Mouse (Mus musculus) T-helper 17 cell (primary cell): ENCODE measurements at regions not wholly inside any gene's neighbourhood (a gene's known extent, or its start where the extent isn't known, plus 50 kb on each side); places are given as distances from the start of the nearest gene placed in this dataset.
"Not testable (repeated sequence)": the region's sequence is repeated elsewhere in the genome, so short reads cannot be mapped to it uniquely, and the experiment has no call there.

Experiments used
- in situ Hi-C, 2 experiments: fragments of 300-600 bp; cut with MboI, MseI; formaldehyde crosslinking; loops; 1 replicate in 1 of 2; 2 replicates in 1 of 2; pipeline ENCODE4 v1.15.1; 2025; ENCODE audit warnings: high pct_unique_total_duplicates in 2 of 2

DNA sequence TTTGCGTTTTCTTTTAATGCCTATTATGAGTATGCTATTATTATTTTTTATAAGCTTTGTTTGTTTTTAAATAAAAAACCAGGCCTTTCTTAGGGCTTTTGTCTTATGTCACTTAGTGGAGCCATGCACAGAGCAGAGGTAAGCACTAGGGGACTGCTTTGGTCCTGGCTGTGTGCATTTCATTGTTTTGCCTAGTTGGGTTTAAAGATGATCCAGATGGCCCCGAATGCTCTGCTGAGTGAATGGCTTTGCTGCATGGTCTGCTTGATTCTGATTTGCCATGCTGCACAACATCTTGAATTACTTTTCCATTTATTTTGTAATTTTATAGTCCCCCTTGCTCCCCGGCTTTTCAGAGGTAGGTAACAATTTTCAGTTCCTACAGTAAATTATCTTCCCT, 1934.9 kb downstream of the 9330182O14Rik start:
- in situ Hi-C loops = no loop called here

DNA sequence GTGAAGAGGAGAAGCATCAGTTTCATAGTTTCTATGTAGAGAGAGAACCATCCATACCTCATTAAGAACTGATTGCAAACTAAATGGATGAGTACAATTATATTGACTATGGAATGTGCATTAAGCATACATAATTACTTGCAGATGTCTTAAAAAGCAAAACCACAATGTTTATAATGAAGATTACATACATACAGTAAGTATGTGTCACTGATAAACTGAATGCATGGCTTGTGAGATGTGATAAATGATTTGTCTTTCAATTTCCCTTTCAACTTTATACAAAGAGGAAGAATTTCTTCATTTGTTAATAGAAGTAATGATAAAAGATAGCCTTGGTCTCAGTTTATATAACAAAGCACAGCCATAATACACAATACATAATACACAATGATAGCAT, 1939.3 kb downstream of the 9330182O14Rik start:
- in situ Hi-C loops = no loop called here

DNA sequence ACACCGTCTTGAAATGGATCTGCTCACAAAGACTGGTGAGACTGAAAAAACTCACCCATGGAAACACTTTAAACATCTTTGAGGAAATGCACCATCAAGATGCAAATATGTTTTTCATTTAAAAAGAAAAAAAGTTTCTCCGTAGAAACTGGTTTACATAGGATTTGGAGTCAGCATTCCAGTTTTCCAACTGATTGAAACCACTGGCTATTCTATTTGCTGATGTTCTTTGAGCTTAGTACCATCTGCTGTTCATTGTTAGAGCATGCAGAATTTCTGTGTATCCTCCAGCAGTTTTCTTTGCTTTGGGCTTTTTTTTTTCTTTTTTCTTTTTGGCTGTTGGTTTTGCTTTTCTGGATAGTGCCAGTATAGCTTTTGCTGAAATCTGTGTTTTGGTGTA, 1948.3 kb downstream of the 9330182O14Rik start:
- in situ Hi-C loops = no loop called here

DNA sequence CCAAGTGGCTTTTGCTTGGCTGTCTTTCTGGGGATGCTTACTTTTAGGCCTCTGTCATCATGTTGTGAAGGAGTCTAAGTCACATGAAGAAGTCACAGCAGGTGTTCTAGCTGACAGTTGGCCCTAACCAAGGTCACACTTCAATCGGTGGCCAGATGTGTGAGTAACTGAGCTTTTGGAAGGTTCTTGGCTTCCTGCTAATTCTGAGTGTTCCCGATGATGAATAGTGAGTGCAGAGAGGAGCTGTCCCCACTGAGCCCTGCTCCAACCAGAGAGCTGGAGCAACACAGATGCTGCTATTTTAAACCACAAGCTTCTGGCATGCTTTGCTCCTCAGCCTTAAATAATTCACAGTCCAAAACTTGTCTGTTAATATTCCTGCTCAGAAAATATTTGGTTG, 1966.6 kb downstream of the 9330182O14Rik start:
- in situ Hi-C loops = no loop called here

DNA sequence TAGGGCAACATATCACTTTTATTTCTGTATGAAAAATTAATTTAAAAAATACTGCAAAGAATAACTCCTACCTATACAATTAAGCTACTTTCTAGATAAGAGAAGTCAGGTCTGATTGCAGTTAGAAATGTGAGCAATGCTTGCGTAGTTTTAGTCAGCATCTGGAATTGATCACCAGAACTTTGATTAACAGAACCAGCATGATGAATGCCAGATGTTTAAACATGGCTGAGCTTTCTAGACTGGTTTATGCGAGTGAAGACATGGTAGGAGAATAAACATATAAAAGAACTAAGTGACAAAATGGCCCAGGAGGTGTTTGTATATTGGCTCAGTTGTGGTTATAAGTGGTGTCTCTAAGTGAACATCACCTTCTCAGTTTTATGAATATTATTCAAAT, 1970.7 kb downstream of the 9330182O14Rik start:
- in situ Hi-C loops = no loop called here

DNA sequence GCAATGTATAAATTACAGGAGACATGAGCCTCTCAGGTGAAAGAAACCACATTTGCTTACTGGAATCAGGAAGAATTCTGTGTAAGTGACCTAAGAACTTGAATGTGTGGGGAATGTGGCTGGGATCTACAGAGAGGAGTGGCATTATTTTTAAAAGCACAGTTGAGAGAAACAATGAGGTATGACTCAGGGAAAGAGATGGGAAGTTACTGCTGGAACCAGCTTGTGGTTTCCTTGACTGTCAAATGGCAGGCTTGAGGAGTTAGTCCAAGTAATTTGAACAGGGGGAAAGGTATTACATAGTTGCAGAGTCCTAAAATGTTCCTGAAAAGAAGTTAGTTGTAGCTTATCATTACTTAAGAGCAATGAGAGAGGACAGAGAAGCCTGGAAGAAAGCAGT, 1972.9 kb downstream of the 9330182O14Rik start:
- in situ Hi-C loops = no loop called here

DNA sequence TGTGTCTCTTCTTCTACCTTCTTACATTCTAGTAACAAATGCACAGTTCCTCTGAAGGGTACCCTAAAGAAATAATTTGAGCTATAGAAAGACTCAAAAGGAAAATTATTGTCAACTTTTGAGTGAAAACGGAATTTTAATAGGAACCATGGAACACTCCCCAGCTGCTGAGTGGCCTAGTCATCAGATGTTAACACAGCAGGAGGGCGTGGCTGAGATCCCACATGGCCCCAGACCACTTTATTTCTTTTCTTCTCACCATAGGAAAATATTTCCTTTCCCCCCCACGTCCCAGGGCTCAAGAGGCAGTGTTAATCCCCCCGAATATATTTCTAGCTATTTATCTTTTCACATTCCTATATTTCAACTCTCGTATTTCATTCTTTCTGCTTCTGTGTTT, 1977.6 kb downstream of the 9330182O14Rik start:
- in situ Hi-C loops = no loop called here

DNA sequence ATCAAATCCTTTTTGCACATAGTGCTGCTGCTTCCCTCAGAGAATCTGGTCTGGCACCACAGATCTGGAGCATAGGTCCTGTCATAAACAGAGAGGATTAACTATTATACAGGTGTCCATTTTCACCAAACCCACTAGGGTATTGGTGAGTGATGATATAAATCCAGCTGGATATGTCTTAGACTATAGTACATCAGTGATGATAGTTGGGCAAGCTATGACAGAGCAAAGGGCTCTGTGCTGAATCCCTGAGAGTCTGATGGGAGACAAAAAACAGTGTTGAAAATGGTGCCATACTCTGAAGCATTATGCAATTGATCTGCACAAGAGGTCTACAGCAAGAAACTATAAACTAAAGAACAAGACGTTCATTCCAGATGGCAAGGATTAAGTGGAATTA, 1993.3 kb downstream of the 9330182O14Rik start:
- in situ Hi-C loops = no loop called here

DNA sequence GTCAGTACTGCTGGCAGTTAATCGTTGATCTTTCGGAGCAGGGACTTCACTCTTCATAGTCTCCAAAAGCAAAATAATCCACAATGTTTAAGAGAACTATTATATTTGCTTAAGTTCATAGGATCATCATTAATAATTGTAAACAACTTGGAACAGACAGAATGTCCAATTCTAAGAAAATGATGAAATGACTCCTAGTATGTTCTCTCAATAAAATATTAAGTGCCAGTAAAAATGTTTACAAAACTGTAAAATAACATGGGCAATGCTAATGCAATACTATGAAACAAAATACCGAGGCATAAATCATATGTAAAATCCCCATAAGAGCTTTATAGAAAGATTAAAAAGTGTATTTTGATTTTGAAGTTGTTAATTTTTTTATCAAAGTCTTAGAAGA, 1994.8 kb downstream of the 9330182O14Rik start:
- in situ Hi-C loops = no loop called here

DNA sequence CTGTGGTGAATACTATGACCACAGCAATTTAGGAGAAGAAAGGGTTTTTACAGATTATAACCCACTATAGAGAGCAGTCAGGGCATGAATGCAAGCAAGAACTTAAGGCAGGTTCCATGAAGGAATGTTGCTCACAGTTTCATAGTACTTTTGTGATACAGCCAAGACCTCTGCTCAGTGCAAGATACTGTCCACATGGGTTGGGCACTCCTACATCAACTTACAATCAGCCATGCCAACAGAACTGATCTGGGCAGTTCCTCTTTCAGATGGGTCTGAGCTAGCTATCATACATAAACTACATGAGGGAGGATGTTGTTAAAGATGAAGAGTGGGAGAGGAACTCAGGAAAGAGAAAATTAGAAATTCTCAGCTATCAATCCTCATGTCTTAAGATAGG, 2032.4 kb downstream of the 9330182O14Rik start:
- in situ Hi-C loops = no loop called here

DNA sequence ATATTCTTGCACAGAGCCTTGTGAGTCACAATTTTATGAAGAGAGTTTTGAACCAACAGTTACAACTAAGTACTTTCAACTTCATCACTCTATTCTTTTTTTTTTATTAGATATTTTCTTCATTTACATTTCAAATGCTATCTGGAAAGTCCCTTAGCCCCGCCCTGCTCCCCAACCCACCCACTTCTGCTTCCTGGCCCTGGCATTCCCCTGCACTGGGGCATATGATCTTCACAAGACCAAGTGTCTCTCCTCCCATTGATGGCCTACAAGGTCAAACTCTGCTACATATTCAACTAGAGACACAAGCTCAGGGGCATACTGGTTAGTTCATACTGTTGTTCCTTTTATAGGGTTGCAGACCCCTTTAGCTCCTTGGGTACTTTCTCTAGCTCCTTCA, 2043.6 kb downstream of the 9330182O14Rik start:
- in situ Hi-C loops = not testable (repeated sequence)

DNA sequence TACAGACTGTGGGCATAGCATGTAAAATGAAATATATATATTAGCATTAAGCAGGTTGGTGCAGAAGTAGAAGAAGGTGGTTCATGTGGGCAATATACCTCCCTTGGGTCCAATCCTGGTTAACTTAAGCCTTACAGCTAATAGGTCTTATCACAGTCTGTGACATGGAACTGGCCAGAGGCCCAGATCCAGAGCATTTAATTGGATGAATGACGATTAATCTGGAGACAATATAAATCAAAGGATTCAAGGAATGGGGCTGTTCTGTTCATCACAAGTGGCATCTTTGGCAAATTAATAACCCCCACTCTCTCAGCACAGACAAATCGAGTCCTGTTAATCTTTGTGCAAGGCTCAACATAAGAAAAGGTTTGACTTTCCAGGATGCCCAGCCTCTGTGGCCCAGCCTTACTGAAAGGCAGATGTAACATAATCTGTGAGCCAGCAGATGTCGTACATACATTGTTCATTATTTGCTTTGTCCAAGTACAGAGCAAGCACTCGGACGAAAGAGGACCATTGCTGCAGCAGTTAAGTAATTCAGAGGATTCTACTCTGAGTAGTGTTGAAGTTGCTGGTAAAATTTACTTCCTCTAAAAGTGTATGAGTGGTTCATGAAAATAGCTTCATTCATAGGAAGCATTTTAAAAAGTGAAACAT, 2073.2 kb downstream of the 9330182O14Rik start:
- in situ Hi-C loops = no loop called here

DNA sequence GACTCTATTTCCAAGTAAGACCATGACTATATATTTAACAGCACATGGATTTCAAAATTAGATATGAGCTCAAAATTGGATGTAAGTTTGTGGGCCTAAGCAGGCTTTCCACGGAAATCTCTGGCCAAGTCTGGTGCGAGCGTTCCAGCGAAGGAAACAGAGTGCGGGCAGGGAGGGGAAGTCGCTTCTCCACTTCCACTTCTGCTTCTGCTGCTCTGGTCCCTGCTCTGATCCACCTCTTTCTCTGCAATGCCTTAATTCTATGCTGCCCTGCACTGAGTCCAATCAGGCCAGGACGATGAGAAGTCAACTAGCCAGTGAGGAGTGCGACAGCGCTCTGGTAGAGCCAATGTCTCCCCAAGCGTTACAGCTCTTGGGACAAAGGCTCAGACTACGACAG, 2085.3 kb downstream of the 9330182O14Rik start:
- in situ Hi-C loops = no loop called here

DNA sequence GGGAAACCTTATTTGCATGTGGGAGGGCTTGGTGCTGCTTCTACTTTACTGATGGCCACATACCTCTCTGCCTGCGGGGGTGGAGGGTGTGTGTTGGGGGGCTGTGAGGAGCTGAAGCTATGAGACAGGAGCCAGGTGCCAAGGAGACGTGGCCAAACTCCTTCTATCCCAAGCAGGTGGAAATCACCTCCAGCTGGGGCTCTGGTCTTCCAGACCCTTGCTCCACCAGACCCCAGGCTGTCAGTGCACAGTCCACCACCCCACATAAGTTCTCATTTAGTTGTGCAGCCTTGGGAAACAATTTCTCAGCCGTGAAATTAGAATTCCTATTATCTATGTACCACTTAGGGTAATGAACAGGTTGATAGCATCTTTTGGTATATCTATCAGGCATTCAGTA, 2085.8 kb downstream of the 9330182O14Rik start:
- in situ Hi-C loops = no loop called here

DNA sequence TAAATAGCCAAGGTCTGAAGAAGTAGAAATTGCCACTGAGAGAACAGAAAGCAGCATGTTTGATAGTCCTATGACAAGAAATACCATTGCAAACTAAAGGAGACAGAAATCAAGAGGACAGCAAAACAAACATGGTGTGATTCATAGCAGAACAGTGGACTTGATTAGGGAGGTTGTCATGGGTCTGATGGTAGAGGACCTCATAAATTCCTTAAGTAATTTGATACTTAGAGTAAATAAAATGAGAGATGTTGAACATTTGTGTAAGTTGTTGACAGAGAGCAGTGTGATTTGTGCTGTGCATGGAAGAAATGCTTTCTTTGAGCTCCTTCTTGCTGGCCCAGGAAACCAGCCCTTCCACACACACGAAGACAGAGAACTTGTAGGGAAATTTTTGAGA, 2090.8 kb downstream of the 9330182O14Rik start:
- in situ Hi-C loops = no loop called here

DNA sequence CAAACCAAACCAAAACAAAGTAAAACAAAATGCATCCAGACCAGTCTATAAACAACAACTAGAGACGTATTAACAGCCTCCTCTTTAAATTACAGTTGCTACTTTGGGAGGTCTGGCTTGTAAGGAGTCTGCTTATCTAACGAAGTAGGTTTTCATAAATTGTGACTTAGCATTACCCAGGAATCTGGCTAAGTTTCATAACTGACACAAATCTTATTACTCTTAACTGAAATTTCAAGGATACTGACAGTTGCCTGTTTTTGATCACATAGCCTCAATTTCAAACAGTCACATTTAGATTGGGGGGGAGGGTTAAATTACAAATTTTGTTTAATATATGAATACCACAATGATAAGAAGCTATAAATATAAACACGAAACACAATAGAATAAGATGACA, 2097.5 kb downstream of the 9330182O14Rik start:
- in situ Hi-C loops = no loop called here

DNA sequence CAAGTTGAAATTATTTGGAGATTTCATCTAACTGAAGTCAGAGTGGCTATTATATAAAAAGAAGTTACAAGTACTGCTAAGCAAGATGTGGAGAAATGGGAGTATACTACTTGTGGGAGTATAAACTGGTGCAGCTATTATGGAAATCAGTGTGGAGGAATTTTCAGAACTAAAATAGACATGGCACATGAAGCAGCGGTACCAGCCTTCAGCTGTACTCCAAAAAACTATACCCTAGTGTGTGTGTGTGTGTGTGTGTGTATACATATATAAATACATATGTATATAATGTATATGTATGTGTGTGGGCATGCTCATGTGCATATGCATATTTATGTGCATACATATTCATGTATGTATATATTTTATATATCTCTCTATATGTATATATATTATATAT, 2112.6 kb downstream of the 9330182O14Rik start:
- in situ Hi-C loops = no loop called here

DNA sequence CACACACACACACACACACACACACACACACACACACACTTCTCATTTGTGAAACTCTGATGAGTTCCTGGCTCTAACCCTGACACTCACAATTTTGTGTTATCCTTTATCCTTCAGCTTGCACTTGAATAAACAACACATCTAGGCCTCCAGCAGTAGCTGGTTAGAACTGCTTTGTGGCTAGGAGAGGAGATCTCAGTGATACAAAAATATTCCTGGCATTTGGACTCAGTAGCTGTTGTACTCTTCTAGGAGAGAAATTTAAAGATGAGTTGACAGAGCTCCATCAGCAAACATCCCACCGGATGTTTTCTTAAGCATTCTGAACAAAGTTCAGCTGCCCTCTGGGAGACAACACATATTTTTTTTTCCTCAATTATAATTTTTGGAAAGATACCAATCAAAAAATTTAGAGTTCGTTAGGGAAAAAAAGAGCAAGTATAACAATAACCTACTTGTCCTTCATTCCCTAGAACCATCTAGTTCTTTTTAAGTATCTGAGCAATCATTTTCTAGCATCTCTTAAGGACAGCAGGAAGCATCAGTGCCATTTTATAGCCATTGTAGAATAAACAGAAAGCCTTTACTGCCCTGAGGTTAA, 2118.7 kb downstream of the 9330182O14Rik start:
- in situ Hi-C loops = no loop called here

DNA sequence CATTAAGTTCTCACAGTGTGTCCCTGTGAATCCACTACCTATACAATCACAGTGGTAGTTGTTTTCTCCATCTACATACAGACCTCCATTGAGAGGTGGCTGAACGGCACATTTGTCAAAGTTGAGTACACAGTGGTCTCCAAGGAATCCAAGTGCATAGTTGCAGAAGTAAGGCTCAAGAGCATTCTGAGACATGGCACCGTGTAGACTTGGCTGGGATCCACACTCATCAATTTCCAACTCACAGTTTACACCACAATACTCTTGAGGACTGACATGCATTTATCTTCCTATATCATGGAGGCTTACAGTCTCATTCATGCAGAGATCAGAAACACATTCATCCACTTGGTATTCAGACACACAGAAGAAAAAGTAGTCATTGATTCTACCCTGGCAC, 2122.2 kb downstream of the 9330182O14Rik start:
- in situ Hi-C loops = no loop called here

DNA sequence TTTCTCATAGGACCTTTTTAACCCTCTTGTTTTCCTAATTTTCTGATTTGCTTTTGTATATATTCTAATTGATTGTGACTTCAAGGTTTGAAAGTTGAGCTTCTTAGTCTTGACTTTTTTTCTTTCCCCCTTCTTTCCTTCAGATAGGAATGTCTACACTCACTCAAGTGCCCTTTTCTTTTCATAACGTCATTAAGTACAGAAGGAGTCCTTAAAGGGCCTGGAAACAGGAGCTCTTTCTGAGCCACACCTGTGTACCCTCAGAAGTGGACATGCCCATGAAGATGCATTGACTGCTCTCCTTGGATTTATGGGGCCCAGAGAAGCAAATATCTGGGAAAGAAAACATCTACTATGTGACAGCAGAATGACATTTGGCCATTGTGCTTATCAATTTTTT, 2141.0 kb downstream of the 9330182O14Rik start:
- in situ Hi-C loops = no loop called here

DNA sequence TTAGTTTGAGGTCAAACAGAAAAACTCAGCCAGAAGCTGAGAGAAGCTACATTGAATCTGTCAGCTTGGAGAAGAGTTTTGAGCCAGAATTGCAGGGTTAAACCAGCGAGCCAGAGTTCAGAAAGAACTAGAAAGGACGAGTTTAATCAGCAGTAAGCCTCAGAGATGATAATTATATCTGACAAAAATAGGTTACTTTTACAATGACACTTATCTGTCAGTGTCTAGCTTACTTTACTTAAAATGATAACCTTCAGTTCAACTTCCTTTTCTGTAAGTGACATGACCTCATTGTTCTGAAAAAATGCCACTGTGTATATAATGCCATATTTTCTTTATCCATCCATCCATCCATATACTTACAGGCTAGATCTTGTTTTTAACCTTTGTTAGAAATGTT, 2143.1 kb downstream of the 9330182O14Rik start:
- in situ Hi-C loops = no loop called here

DNA sequence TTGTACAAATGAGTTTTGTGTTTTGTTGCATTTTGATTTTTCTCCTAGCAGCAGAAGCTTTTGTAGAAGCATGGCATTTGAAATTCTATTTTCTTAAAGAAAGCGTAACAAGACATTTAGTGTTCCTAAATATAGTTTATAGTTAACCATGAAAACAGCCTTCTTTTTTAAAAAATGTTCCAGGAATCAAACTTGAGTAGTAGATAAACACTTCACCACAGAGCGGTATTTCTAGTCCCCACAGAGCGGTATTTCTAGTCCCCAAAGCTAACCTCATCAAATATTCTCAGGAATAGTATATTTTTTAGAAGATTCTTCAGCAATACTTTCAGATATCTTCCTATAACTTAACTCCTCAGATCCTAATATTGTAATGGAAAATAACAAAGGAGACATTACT, 2146.6 kb downstream of the 9330182O14Rik start:
- in situ Hi-C loops = no loop called here

DNA sequence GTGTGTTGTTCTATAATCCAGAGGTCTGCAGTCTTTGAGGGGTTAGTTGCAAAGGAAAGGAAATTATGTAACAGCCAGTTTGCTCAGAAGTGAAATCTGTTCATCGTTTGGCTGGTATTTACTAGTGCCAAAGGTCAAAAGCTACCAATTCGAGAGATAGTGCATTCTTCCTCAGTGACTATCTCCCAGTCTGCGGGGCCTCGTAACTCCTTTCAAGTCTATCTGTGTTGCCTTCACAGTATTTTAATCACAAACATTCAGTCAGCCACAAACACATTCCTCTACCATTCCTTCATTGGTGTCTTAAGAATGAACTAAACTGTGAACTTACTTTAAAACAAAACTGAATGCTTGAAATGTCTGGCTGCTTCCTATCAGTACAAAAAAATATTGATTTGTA, 2162.2 kb downstream of the 9330182O14Rik start:
- in situ Hi-C loops = no loop called here

DNA sequence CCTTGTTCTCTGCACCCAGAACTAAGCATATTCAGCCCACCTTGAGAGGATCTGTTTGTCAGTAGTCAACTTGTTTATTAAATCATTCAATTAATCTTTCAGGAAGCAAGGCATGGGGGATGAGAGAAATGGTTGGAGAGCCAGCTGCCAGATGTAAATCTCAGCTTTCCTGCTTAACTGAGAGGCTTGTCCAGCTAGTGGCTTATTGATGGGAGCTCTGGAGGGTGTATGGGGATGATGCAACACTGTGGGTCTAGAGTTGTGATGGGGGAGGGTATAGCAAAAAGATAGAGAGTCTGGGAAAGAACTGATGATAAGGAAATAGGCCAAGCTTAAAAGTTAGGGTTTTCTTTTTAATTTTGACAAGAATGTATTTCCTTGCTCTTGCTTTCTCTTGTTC, 2163.3 kb downstream of the 9330182O14Rik start:
- in situ Hi-C loops = no loop called here
